Mouse (Mus musculus) embryonic facial prominence, embryonic 11.5 days (tissue): ENCODE measurements around the gene Polr2e. TPM values are rescaled to one million over a fixed set of nuclear protein-coding genes. Genes with fewer than 3 reads are reported as not detected.

Experiments used
- ATAC-seq: fragments of 200-750 bp; cut with Nextera tagmentation; replicated peaks from 2 replicates; pipeline ENCODE4 v1.8.0; 2017; ENCODE audit warnings: low read depth; ENCODE audit not compliant: insufficient number of reproducible peaks, low FRiP score, low TSS enrichment
- DNase-seq: peaks from one replicate; pipeline ENCODE4 v3.0.0-alpha.2; 2015; ENCODE audit warnings: low spot score
- H3K27ac ChIP-seq: fragments of 300-500 bp; sonication (generic); replicated peaks from 2 replicates; pipeline ENCODE4 v1.5.1; 2014; ENCODE audit warnings: mild to moderate bottlenecking, low read depth, low read length, control low read depth
- H3K27me3 ChIP-seq: fragments of 300-500 bp; sonication (generic); 2 replicates; pipeline ENCODE4 v1.6.1; 2014; ENCODE audit warnings: mild to moderate bottlenecking, low read length, moderate library complexity, mixed read lengths; ENCODE audit not compliant: control insufficient read depth, insufficient read depth
- H3K36me3 ChIP-seq: fragments of 300-500 bp; sonication (generic); replicated peaks from 2 replicates; pipeline ENCODE4 v1.6.1; 2014; ENCODE audit warnings: low read depth, mild to moderate bottlenecking, low read length, moderate library complexity, mixed read lengths; ENCODE audit not compliant: control insufficient read depth, insufficient read depth
- H3K4me1 ChIP-seq: fragments of 300-500 bp; sonication (generic); 2 replicates; pipeline ENCODE4 v1.6.1; 2014; ENCODE audit warnings: low read length, mixed read lengths; ENCODE audit not compliant: control insufficient read depth, insufficient read depth
- H3K4me2 ChIP-seq: fragments of 300-500 bp; sonication (generic); 2 replicates; pipeline ENCODE4 v1.6.1; 2014; ENCODE audit warnings: low read depth, mild to moderate bottlenecking, control low read depth, low read length, moderate library complexity
- H3K4me3 ChIP-seq: fragments of 300-500 bp; sonication (generic); 2 replicates; pipeline ENCODE4 v1.5.1; 2014; ENCODE audit warnings: low read depth, low read length, control low read depth
- H3K9ac ChIP-seq: fragments of 300-500 bp; sonication (generic); replicated peaks from 2 replicates; pipeline ENCODE4 v1.6.1; 2014; ENCODE audit warnings: mild to moderate bottlenecking, control low read depth, low read length
- H3K9me3 ChIP-seq: fragments of 300-500 bp; sonication (generic); replicated peaks from 2 replicates; pipeline ENCODE4 v1.6.1; 2016; ENCODE audit warnings: mild to moderate bottlenecking, low read length, inconsistent platforms, mixed read lengths; ENCODE audit not compliant: control insufficient read depth
- WGBS: fragments of 180-500 bp; shearing (Covaris S2); extraction: QIAGEN DNeasy Blood & Tissue Kit; methylation state at CpG from one replicate; pipeline ENCODE4 v1.1.7; 2014; 5-methylcytosine and 5-hydroxymethylcytosine counted together
- polyA plus RNA-seq: library from polyadenylated mRNA; unstranded; fragments of >200 nt; fragmentation: Nextera tagmentation; extraction: Ambion mirVana; gene quantifications from 2 replicates; pipeline ENCODE4 v1.2.1, GENCODE M21; 2014

Gene Polr2e
- polyA plus RNA-seq, 1 experiment from 2014 or later: 266 TPM

GRCm38 (mm10) chr10:80017361-80017760, 22.2 kb downstream of the Polr2e start:
- 63% methylated on average over 3 of the region's 3 CpGs for WGBS
- DNase-seq (no peak), ATAC-seq (no peak)
- H3K27me3 ChIP-seq: peaks cover 30% of the 10 kb centered on the region
- H3K4me1 ChIP-seq: peaks cover 4% of the 10 kb centered on the region
- H3K4me3 ChIP-seq: no peak overlapping the region
- no peak overlapping the region for H3K9ac ChIP-seq
- H3K27ac ChIP-seq: no peak overlapping the region
- no peaks in the 10 kb centered on the region; the same call in 1 of the 2 replicates for H3K36me3 ChIP-seq
- H3K9me3 ChIP-seq: no peaks in the 10 kb centered on the region
- H3K4me2 ChIP-seq: no peak overlapping the region

- Histone ChIP-seq H3K27me3 (peaks cover 33% of the 10 kb centered on the region), H3K4me1 (peaks cover 4% of the 10 kb centered on the region), H3K27ac (no peak overlapping the region), H3K4me2 (no peak overlapping the region), H3K9ac (no peak overlapping the region), H3K4me3 (no peak overlapping the region), H3K9me3 (no peaks in the 10 kb centered on the region), H3K36me3 (no peaks in the 10 kb centered on the region; the same call in 1 of the 2 replicates)
- no peak for DNase-seq
- WGBS: 91% methylated on average over 10 of the region's 10 CpGs
- no peak for ATAC-seq
Observed at GRCm38 (mm10) chr10:80016931-80017330, 22.7 kb downstream of the Polr2e start.

GRCm38 (mm10) chr10:80016511-80016910, 23.1 kb downstream of the Polr2e start, which contains the start of gene Arhgap45:
Gene Arhgap45, plus strand, starts transcription at chr10:80016653.
- peaks cover 35% of the 10 kb centered on the region for H3K27me3 ChIP-seq
- H3K4me1 ChIP-seq: peaks cover 4% of the 10 kb centered on the region
- H3K4me2 ChIP-seq: no peak within 1 kb of the TSS
- H3K4me3 ChIP-seq: no peak within 1 kb of the TSS
- H3K9me3 ChIP-seq: no peaks in the 10 kb centered on the region
- ATAC-seq: no peak
- WGBS: 63% methylated on average over 11 of the region's 11 CpGs
- H3K27ac ChIP-seq: no peak within 1 kb of the TSS
- H3K36me3 ChIP-seq: no peaks in the 10 kb centered on the region; the same call in 1 of the 2 replicates
- H3K9ac ChIP-seq: no peak within 1 kb of the TSS
- no peak for DNase-seq

- H3K4me3 ChIP-seq: no peak overlapping the region
- ATAC-seq: no peak
- WGBS: 82% methylated on average over 10 of the region's 10 CpGs
- H3K36me3 ChIP-seq: no peaks in the 10 kb centered on the region; the same call in 1 of the 2 replicates
- peaks cover 35% of the 10 kb centered on the region for H3K27me3 ChIP-seq
- peaks cover 4% of the 10 kb centered on the region for H3K4me1 ChIP-seq
- H3K9ac ChIP-seq: no peak overlapping the region
- peaks cover 3% of the 10 kb centered on the region; the same call in 1 of the 2 replicates for H3K9me3 ChIP-seq
- DNase-seq: no peak
- H3K27ac ChIP-seq: no peak overlapping the region
- H3K4me2 ChIP-seq: no peak overlapping the region
Observed at GRCm38 (mm10) chr10:80015583-80015982, 24.0 kb downstream of the Polr2e start.

- Histone ChIP-seq H3K9me3 (peaks cover 3% of the 10 kb centered on the region; the same call in 1 of the 2 replicates), H3K27ac (no peak overlapping the region), H3K27me3 (peaks cover 35% of the 10 kb centered on the region), H3K36me3 (no peaks in the 10 kb centered on the region; the same call in 1 of the 2 replicates), H3K4me2 (no peak overlapping the region), H3K4me1 (peaks cover 4% of the 10 kb centered on the region), H3K4me3 (no peak overlapping the region), H3K9ac (no peak overlapping the region)
- ATAC-seq (no peak), DNase-seq (no peak)
- WGBS: 14% methylated on average over 28 of the region's 28 CpGs
Observed at GRCm38 (mm10) chr10:80014484-80015290, 24.9 kb downstream of the Polr2e start.

GRCm38 (mm10) chr10:80013609-80014008, 26.0 kb downstream of the Polr2e start:
- H3K27me3 ChIP-seq: peaks cover 35% of the 10 kb centered on the region
- ATAC-seq (no peak), DNase-seq (no peak)
- peaks cover 3% of the 10 kb centered on the region; the same call in 1 of the 2 replicates for H3K9me3 ChIP-seq
- H3K4me3 ChIP-seq: no peak overlapping the region
- no peak overlapping the region for H3K27ac ChIP-seq
- H3K9ac ChIP-seq: no peak overlapping the region
- WGBS: 23% methylated on average over 25 of the region's 25 CpGs
- H3K4me1 ChIP-seq: no peaks in the 10 kb centered on the region
- no peak overlapping the region for H3K4me2 ChIP-seq
- H3K36me3 ChIP-seq: no peaks in the 10 kb centered on the region; the same call in 1 of the 2 replicates

GRCm38 (mm10) chr10:80011740-80012139, 27.9 kb downstream of the Polr2e start:
- Histone ChIP-seq H3K4me3 (no peak overlapping the region), H3K27ac (no peak overlapping the region), H3K4me1 (no peaks in the 10 kb centered on the region), H3K4me2 (no peak overlapping the region), H3K36me3 (no peaks in the 10 kb centered on the region; the same call in 1 of the 2 replicates), H3K9ac (no peak overlapping the region), H3K27me3 (peaks cover 35% of the 10 kb centered on the region), H3K9me3 (peaks cover 3% of the 10 kb centered on the region; the same call in 1 of the 2 replicates)
- WGBS: 78% methylated on average over 6 of the region's 6 CpGs
- ATAC-seq: no peak
- DNase-seq: no peak

- no peak overlapping the region for H3K4me3 ChIP-seq
- H3K27me3 ChIP-seq: peaks cover 14% of the 10 kb centered on the region
- WGBS: 92% methylated on average over 8 of the region's 8 CpGs
- no peaks in the 10 kb centered on the region for H3K9me3 ChIP-seq
- H3K36me3 ChIP-seq: no peaks in the 10 kb centered on the region
- no peak overlapping the region for H3K9ac ChIP-seq
- H3K4me2 ChIP-seq: no peak overlapping the region
- H3K27ac ChIP-seq: no peak overlapping the region
- H3K4me1 ChIP-seq: peaks cover 3% of the 10 kb centered on the region; the same call in 1 of the 2 replicates
- no peak for DNase-seq
- ATAC-seq: no peak
Observed at GRCm38 (mm10) chr10:80004233-80004705, 35.3 kb downstream of the Polr2e start.
